Mouse (Mus musculus): ENCODE measurements around the gene Nyap1.
"Not testable (repeated sequence)": the region's sequence is repeated elsewhere in the genome, so short reads cannot be mapped to it uniquely, and the experiment has no call there.

The Nyap1 gene

GRCm38 (mm10) chr5:137745214-137746171 lies 4.1 kb upstream of the Nyap1 start, which contains the start of gene Tsc22d4:
Tsc22d4 (plus strand) TSS chr5:137745730.
- peak; percentile 85 for DNase-seq (ENCODE audit: low read depth, low spot score)

DNA sequence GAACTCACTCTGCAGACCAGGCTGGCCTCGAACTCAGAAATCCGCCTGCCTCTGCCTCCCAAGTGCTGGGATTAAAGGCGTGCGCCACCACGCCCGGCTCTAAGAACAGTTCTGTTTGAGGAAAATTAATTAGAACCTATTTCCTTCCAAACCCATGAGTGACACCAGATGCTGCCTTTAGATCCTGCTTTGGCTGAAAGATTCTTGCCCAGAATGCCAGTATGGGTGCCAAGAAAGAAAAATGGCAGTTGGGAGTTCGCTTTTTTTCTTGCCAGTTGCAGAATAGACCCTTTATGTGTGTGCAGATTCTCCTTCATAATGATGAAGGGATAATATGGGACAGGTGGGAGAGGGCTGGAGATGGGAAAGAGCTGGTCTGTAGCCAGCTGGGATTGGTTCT lies 2.8 kb upstream of the Nyap1 start:
- no peak for DNase-seq (ENCODE audit: low read depth, low spot score)

DNA sequence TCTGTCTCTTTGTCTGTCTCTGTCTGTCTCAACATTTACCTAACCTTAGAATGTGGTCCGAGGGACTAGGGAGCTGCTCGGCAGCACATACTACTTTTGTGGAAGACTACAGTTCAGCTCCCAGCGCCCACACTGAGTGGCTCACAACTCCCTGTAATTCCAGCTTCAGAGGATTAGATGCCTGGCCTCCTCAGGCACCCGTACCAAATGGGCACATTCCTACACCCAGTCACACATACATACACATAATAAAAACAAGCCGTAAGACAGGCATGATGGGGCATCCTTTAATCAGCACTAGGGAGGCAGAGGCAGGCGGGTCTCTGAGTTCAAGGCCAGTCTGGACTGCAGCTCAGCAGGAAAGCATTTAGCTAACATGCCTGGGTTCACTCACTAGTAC lies 1.4 kb upstream of the Nyap1 start:
- no peak for DNase-seq (ENCODE audit: low read depth, low spot score)

DNA sequence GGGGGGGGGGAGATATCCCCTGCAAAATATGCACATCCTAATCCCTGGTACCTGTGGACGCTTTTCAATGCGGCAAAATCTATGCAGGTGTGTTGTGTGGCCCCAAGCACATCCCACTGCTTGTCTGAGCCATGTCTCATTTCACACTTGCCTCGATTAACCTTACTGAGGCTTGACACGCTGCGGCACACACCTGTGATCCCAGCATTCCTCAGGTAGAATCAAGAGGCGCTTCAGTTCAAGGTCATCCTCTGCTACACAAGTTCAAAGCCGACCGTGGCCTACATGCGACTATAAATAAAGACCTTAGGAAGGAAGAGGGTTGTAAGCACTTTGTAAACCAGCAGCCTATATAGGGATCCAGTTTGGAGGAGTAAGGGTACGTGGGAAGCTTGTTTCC lies 641 bp upstream of the Nyap1 start:
- DNase-seq (ENCODE audit: low read depth, low spot score) = no peak

DNA sequence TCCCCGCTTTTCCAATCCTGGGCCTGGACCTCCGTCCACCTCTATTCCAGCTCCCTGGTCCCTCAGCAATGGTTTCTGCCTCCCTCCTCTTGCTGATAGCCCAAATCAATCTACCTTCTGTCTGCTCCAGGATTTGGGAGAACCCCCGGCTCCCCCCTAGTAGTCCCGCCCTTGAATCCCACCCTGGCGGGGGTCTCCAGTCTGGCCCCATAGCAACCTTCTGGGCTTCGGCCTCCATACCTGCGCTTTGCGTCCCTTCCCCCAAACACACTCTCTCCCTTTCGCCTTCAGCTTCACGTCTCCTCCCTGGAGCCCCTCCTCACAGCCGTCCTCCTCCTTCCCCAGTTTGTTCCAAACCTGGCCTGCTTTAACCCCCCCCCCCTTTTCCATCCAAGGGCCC lies 901 bp downstream of the Nyap1 start:
- DNase-seq (ENCODE audit: low read depth, low spot score) = no peak

- DNase-seq (ENCODE audit: low read depth, low spot score) = no peak
These were observed 1.9 kb downstream of the Nyap1 start for GRCm38 (mm10) chr5:137739471-137739870.

- DNase-seq (ENCODE audit: low read depth, low spot score) = no peak
These were observed 2.9 kb downstream of the Nyap1 start for GRCm38 (mm10) chr5:137738516-137738915.

GRCm38 (mm10) chr5:137737400-137737940 lies 3.9 kb downstream of the Nyap1 start:
- no peak for DNase-seq (ENCODE audit: low read depth, low spot score)

GRCm38 (mm10) chr5:137734289-137735061 lies 6.9 kb downstream of the Nyap1 start:
- DNase-seq (ENCODE audit: low read depth, low spot score) = no peak

DNA sequence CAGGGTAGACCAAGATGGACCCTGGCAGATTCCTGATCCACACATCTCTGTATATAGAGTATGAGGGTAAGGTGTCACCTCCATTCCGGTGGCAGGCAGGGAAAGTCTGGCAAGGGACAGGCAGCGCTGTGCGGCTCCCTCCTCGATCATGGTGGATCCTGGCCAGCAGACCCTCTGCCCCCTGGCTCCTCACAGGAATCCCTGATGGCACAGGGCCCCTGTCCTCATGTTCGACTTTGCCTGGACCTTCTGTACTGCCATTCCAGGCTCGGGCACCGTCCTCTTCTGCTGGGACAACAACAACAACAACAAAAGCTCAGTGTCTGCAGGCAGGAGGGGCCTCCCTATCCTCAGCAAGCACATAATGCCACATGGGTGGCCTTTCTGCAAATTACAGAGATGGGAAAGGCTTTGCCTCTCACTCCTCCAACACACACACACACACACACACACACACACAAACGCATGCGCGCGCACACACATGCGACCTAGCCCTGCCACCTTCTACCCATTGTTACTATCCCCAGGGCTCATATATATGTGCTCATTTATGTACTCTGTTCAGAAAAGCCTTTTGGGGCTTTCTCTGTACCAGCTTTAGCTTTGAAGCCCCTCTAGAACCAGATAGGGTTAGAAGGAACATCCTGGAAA lies 7.6 kb downstream of the Nyap1 start:
- DNase-seq (ENCODE audit: low read depth, low spot score) = no peak

- DNase-seq (ENCODE audit: low read depth, low spot score) = no peak
These were observed 14.6 kb downstream of the Nyap1 start for GRCm38 (mm10) chr5:137726767-137727166.

DNA sequence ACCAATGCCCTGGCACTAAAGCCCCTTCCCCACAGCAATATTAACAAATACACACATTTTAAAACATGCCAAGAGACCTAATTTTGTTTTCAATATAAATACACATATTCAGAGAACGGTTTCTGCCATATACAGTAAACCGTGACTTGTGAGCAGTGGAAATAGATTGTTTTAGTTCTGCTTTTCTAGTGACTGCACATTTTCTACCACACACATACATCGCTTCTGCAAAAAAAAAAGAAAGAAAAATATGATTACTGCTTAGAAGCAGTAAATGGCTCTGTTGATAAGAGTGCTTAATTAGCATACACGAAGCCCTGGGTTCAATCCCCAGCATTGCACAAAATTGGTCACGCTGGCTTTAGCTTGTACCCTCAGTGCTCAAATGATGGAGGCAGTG lies 17.6 kb downstream of the Nyap1 start:
- DNase-seq (ENCODE audit: low read depth, low spot score) = no peak

- DNase-seq (ENCODE audit: low read depth, low spot score) = not testable (repeated sequence)
These were observed 20.7 kb downstream of the Nyap1 start for GRCm38 (mm10) chr5:137720558-137721164.

GRCm38 (mm10) chr5:137719088-137719487 lies 22.3 kb downstream of the Nyap1 start:
- no peak for DNase-seq (ENCODE audit: low read depth, low spot score)

DNA sequence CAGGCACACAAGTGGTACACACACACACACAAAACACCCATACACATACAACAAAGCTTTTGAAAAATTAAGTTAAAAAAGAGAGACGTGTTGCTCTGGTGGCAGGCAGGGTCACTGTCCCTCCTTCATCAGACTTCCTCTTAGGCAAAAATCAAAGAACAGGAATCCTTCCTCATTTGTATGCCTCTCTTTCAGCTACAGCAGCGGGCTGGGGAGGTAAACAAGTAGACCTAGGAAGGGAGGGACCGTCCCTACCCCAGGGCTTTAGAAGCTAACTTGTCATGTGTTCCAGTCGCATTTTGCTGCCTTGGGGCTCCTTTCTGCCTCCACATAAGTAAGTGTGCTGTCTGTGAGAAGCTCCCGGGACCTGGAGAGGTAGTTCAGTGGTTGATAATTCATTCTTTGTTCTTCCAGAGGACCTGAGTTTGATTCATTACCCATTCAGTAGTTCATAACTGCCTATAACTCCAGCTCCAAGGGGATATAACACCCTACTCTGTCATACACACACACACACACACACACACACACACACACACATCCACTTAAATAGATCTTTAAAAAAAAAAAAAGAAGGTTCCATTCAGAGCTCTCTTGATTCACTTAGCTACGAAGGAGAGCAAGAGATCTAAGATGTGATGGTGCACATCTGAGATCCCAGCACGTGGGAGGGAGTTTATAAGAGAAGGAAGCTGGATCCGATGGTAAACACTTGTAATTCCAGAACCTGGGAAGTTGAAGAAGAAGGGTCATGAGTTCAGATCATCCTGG lies 23.2 kb downstream of the Nyap1 start:
- no peak for DNase-seq (ENCODE audit: low read depth, low spot score)

GRCm38 (mm10) chr5:137715685-137716084 lies 25.7 kb downstream of the Nyap1 start:
- DNase-seq (ENCODE audit: low read depth, low spot score) = no peak

DNA sequence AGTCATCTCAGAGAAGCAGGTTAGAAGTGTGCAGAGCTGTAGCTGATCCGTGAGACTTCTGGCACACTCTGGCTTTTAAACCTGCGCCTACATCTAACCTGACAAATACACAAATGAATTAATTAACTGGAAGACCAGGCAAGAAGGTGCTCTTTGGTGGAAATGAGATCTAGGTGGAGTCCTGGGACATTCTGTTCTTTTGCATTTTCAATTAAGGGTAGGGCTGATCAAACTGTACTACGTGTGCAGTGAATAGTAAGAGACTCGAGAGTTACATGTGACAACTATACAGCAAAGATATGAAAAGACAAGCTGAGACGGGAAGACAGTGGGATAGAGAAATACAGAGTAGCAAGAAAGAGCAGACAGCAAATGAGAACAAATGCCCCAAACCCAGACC lies 28.0 kb downstream of the Nyap1 start:
- no peak for DNase-seq (ENCODE audit: low read depth, low spot score)

DNA sequence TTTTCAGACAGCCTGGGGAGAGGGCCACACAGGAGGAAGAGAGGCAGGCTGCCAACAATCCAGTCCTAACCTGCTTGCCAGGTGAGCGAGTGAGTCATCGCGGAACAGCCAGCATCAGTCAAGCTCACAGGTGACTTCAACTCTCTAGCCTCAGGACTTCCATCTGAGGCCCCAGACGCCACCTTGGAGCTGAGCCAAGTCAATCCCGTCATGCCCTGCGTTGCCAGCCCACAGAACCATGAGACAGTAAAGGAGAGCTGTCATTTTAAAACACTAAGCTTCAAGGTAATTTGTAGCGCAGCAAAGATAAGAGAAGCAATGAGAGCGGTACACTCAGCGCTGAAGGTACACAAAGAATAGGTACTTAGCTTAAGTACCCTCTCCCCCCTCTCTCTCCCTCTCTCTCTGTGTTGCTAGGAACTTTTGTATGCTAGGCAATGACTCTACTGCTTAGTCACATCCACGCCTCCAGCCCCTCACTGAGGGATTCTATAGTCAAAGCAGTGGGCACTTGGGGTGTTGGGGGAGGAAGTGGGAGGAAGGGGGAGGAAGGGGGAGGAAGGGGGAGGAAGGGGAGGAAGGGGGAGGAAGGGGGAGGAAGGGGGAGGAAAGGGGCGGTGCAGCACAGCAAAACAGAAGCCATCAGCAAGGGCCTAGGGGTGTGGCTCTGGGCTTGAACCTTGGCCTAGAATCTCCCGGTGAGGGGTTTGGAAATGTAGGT lies 34.3 kb downstream of the Nyap1 start:
- no peak for DNase-seq (ENCODE audit: low read depth, low spot score)

GRCm38 (mm10) chr5:137705242-137705641 lies 36.2 kb downstream of the Nyap1 start:
- DNase-seq (ENCODE audit: low read depth, low spot score) = no peak

DNA sequence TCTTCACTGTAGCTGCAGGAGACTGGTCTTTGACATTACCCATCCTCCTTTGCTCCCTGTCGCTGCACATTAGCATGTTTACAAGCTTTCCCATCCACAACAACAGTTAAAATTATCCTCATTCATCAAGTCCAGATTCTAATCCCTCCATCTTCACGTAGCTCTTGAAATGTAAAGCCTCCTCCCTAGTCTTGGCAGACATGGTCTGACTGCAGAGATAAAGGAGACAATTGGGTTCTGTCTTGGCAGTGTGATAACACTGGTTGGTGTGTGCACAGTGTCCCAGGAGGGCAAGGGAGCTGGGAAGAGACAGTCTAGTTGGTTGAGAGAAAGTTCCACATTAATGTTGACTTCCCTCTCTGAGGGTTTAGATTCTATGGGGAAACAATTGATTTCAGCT lies 41.6 kb downstream of the Nyap1 start:
- DNase-seq (ENCODE audit: low read depth, low spot score) = no peak

Measured in WW6 (cell line).